8 mouse cellular contexts compared by ENCODE assay signal in the genomic region with DNA sequence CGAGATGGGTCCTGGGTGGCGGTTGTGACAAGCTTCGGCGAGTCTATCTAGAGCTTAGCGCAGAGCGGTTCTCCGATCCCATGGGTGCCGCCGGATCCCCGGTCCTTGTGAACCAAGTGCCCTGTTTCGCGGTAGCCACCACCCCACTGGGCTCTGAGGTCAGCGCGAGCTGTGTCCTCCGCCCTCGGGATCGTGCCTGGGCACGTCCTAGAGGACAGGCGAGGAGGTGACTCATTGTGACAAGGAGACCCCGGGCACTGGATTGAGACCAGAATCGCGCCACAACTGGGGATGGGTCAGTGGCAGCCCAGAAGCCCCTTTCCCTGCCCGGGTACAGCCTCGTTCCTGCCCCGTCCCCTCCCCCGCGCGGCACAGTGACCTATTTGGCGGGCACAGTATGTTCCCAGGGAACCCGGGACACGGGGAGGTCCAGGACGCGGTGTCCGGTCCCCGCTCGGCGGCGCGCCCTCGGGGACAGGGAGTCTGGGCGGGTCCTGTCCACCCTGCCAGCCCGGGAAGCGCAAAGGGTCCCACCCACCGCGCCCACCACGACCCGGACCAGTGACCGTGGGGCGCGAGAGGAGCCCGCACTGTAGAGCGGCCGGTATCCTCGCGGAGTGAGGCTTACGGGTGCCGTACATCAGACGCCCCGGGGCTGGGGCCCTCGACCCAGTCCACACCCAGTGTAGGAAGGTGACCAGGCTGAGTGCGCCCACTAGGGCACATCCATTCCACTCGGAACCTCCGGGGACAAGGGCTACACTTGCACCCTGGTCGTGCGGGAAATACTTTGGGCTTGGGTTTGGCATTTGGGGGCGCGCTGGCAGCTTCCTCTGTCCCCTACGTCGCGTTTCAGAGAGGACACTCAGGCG. TPM values are rescaled to one million over a fixed set of nuclear protein-coding genes. Genes with fewer than 3 reads are reported as not detected.
DNase-seq lines count a peak whose midpoint lies in the region; ATAC-seq and TF ChIP-seq lines count a peak whose summit lies in the region.

No protein-coding gene starts in this region.

- peak; percentile 20 to 41 for DNase-seq in CD8-positive naive resting alpha-beta T cell, adult 2 months (ENCODE audit: low read depth in 2 of 2, low spot score in 2 of 2)
- peak; percentile 28 for DNase-seq in kidney, postnatal 0 days (ENCODE audit: low spot score)
- DNase-seq in lung, postnatal 0 days (ENCODE audit: low spot score): peak; percentile 83
- DNase-seq in ovary, postnatal 14 days (ENCODE audit: low spot score): peak; percentile 34
- DNase-seq in thymus, postnatal 4 days: peak; percentile 56

- TF ChIP-seq EP300 in lung, postnatal 0 days (IDR thresholded peaks at IDR 0.05): peak; percentile 92

- no peaks in the 10 kb centered on the region for H3K9me3 ChIP-seq in erythroblast, embryonic 14.5 days (ENCODE audit: control insufficient read depth, low read length)
- H3K9me3 ChIP-seq in heart, embryonic 13.5 days: no peaks in the 10 kb centered on the region
- no peaks in the 10 kb centered on the region for H3K9me3 ChIP-seq in kidney, postnatal 0 days (replicated peaks; ENCODE audit: low read length)
- H3K9me3 ChIP-seq in lung, postnatal 0 days (ENCODE audit: low read length): no peaks in the 10 kb centered on the region

- H3K27ac ChIP-seq in bone marrow macrophage, adult 2 months (ENCODE audit: insufficient read depth, low read depth, low read length): peak overlapping the region; percentile 83
- H3K27ac ChIP-seq in heart, embryonic 13.5 days (replicated peaks): peak overlapping the region; percentile 64
- peak overlapping the region; percentile 78 for H3K27ac ChIP-seq in kidney, postnatal 0 days
- H3K27ac ChIP-seq in lung, postnatal 0 days (ENCODE audit: low read length): peak overlapping the region; percentile 94

- peaks cover 31% of the 10 kb centered on the region for H3K36me3 ChIP-seq in erythroblast, embryonic 14.5 days (ENCODE audit: control insufficient read depth)
- H3K36me3 ChIP-seq in heart, embryonic 13.5 days: peaks cover 12% of the 10 kb centered on the region
- no peaks in the 10 kb centered on the region for H3K36me3 ChIP-seq in kidney, postnatal 0 days (ENCODE audit: insufficient read depth, low read length)
- 0 out of 2 replicates have a peak, but pooled peaks cover 6% of the 10 kb centered on the region for H3K36me3 ChIP-seq in lung, postnatal 0 days (ENCODE audit: insufficient read depth, low read length)

- peak overlapping the region; percentile 84 for H3K9ac ChIP-seq in heart, embryonic 13.5 days
- peak overlapping the region; percentile 77 for H3K9ac ChIP-seq in kidney, postnatal 0 days (ENCODE audit: low read depth, low read length)
- peak overlapping the region; percentile 91 for H3K9ac ChIP-seq in lung, postnatal 0 days (replicated peaks; ENCODE audit: low read depth)

- no peak for TF ChIP-seq POLR2A in bone marrow macrophage, adult 2 months (IDR thresholded peaks at IDR 0.05; ENCODE audit: borderline replicate concordance, low read depth, low read length)

- under 1% methylated on average over 71 of the region's 71 CpGs for WGBS in heart, embryonic 13.5 days
- under 1% methylated on average over 69 of the region's 71 CpGs for WGBS in kidney, postnatal 0 days
- WGBS in lung, postnatal 0 days: 2% methylated on average over 63 of the region's 71 CpGs

- 0 out of 2 replicates have a peak, but pooled peaks have one; percentile 44 for ATAC-seq in heart, embryonic 13.5 days (ENCODE audit: extremely low read depth, insufficient number of reproducible peaks, low FRiP score, low TSS enrichment)
- ATAC-seq in kidney, postnatal 0 days (replicated peaks; ENCODE audit: low FRiP score, low read depth): peak; percentile 44; the same call in 1 of the 2 replicates
- ATAC-seq in lung, postnatal 0 days: peak; percentile 75

- peaks cover 29% of the 10 kb centered on the region for H3K4me1 ChIP-seq in bone marrow macrophage, adult 2 months (ENCODE audit: control insufficient read depth, insufficient read depth, low read length)
- peaks cover 42% of the 10 kb centered on the region for H3K4me1 ChIP-seq in erythroblast, embryonic 14.5 days (ENCODE audit: control insufficient read depth)
- peaks cover 20% of the 10 kb centered on the region for H3K4me1 ChIP-seq in heart, embryonic 13.5 days
- 0 out of 2 replicates have a peak, but pooled peaks cover 5% of the 10 kb centered on the region for H3K4me1 ChIP-seq in kidney, postnatal 0 days (replicated peaks; ENCODE audit: insufficient read depth, low read length)
- peaks cover 5% of the 10 kb centered on the region for H3K4me1 ChIP-seq in lung, postnatal 0 days (ENCODE audit: insufficient read depth, low read depth, low read length)

- H3K4me2 ChIP-seq in heart, embryonic 13.5 days: peak overlapping the region; percentile 84
- H3K4me2 ChIP-seq in kidney, postnatal 0 days (ENCODE audit: low read length): peak overlapping the region; percentile 82
- H3K4me2 ChIP-seq in lung, postnatal 0 days (replicated peaks; ENCODE audit: low read depth, low read length): peak overlapping the region; percentile 79

- H3K27me3 ChIP-seq in erythroblast, embryonic 14.5 days (ENCODE audit: control insufficient read depth): peaks cover 41% of the 10 kb centered on the region
- peaks cover 30% of the 10 kb centered on the region for H3K27me3 ChIP-seq in heart, embryonic 13.5 days (replicated peaks)
- 0 out of 2 replicates have a peak, but pooled peaks cover 2% of the 10 kb centered on the region for H3K27me3 ChIP-seq in kidney, postnatal 0 days (ENCODE audit: insufficient read depth, low read length)
- H3K27me3 ChIP-seq in lung, postnatal 0 days (replicated peaks; ENCODE audit: insufficient read depth, low read length): no peaks in the 10 kb centered on the region; the same call in 1 of the 2 replicates

- TF ChIP-seq CTCF in bone marrow macrophage, adult 2 months (IDR thresholded peaks at IDR 0.05; ENCODE audit: low read depth, low read length): no peak
- TF ChIP-seq CTCF in kidney, postnatal 0 days (IDR thresholded peaks at IDR 0.05; ENCODE audit: low read depth): no peak
- TF ChIP-seq CTCF in lung, postnatal 0 days (IDR thresholded peaks at IDR 0.05): peak; percentile 33

- peak overlapping the region; percentile 96 for H3K4me3 ChIP-seq in bone marrow macrophage, adult 2 months (ENCODE audit: insufficient read depth, low read length)
- peak overlapping the region; percentile 91 for H3K4me3 ChIP-seq in erythroblast, embryonic 14.5 days (replicated peaks)
- H3K4me3 ChIP-seq in heart, embryonic 13.5 days: peak overlapping the region; percentile 59
- peak overlapping the region; percentile 61 for H3K4me3 ChIP-seq in kidney, postnatal 0 days (replicated peaks; ENCODE audit: low read depth, low read length)
- peak overlapping the region; percentile 79 for H3K4me3 ChIP-seq in lung, postnatal 0 days (ENCODE audit: low read depth, low read length)

RNA-seq across cellular contexts. Expression of a gene that starts 3.8 kb away (rescaled TPM):
- 189 and 197 TPM in 2 replicates for polyA plus RNA-seq in bone marrow macrophage, adult 2 months (2012; ENCODE audit: insufficient read depth, insufficient read length, missing spikeins)
- 5.0 and 6.4 TPM in 2 replicates for polyA plus RNA-seq in erythroblast, embryonic 14.5 days (2012)
- 38.5 and 52.3 TPM in 2 replicates for polyA plus RNA-seq in heart, embryonic 13.5 days (2015; fragmentation: Nextera tagmentation; extraction: Ambion mirVana)
- 125 and 136 TPM in 2 replicates for polyA plus RNA-seq in kidney, postnatal 0 days (2015; fragmentation: Nextera tagmentation; extraction: Ambion mirVana)
- polyA plus RNA-seq in lung, postnatal 0 days (2015; fragmentation: Nextera tagmentation; extraction: Ambion mirVana): 106 and 177 TPM in 2 replicates

RNA-seq across cellular contexts. Expression of a gene that starts 19.4 kb away (rescaled TPM):
- 1.3 and 1.5 TPM in 2 replicates for polyA plus RNA-seq in bone marrow macrophage, adult 2 months (2012; ENCODE audit: insufficient read depth, insufficient read length, missing spikeins)
- 0.16 and 0.38 TPM in 2 replicates for polyA plus RNA-seq in erythroblast, embryonic 14.5 days (2012)
- 0.18 and 0.35 TPM in 2 replicates for polyA plus RNA-seq in heart, embryonic 13.5 days (2015; fragmentation: Nextera tagmentation; extraction: Ambion mirVana)
- polyA plus RNA-seq in kidney, postnatal 0 days (2015; fragmentation: Nextera tagmentation; extraction: Ambion mirVana): 0.21 and 0.22 TPM in 2 replicates
- polyA plus RNA-seq in lung, postnatal 0 days (2015; fragmentation: Nextera tagmentation; extraction: Ambion mirVana): 1.0 and 1.2 TPM in 2 replicates

Comparison
In these comparisons a context has a peak if more than half of its experiments do, and no peak if none do; other contexts are left out.
1. Peak in every context shown above with its lines: DNase-seq, ATAC-seq, H3K4me3 ChIP-seq and H3K27ac ChIP-seq.
2. DNase-seq: peak in every context shown above with its lines; median percentile 83 in lung, postnatal 0 days; 56 in thymus, postnatal 4 days; 34 in ovary, postnatal 14 days; 30 in CD8-positive naive resting alpha-beta T cell, adult 2 months; 28 in kidney, postnatal 0 days.